Mouse (Mus musculus) naive thymus-derived CD4-positive, alpha-beta T cell, adult 2 months (primary cell): Measurements from ENCODE around the gene Aox1.

Source experiments
- DNase-seq: peaks from one replicate; pipeline ENCODE4 v3.0.0-alpha.2; 2011; ENCODE audit warnings: low read depth

The Aox1 gene

GRCm38 (mm10) chr1:58065606-58066005, 35.9 kb downstream of the Aox1 start:
- no peak for DNase-seq

GRCm38 (mm10) chr1:58069181-58069580, 39.5 kb downstream of the Aox1 start:
- DNase-seq = no peak

GRCm38 (mm10) chr1:58070091-58070490, 40.4 kb downstream of the Aox1 start:
- DNase-seq = no peak

GRCm38 (mm10) chr1:58071006-58071405, 41.3 kb downstream of the Aox1 start:
- no peak for DNase-seq

GRCm38 (mm10) chr1:58071509-58071908, 41.8 kb downstream of the Aox1 start:
- DNase-seq = no peak

GRCm38 (mm10) chr1:58072416-58072815, 42.7 kb downstream of the Aox1 start:
- no peak for DNase-seq

GRCm38 (mm10) chr1:58072991-58073730, 43.4 kb downstream of the Aox1 start:
- DNase-seq = no peak

GRCm38 (mm10) chr1:58074266-58074665, 44.5 kb downstream of the Aox1 start:
- no peak for DNase-seq

GRCm38 (mm10) chr1:58077882-58078281, 48.2 kb downstream of the Aox1 start:
- no peak for DNase-seq

- DNase-seq = no peak
These were observed 48.7 kb downstream of the Aox1 start for GRCm38 (mm10) chr1:58078390-58078789.

- DNase-seq = no peak
These were observed 50.0 kb downstream of the Aox1 start for GRCm38 (mm10) chr1:58079689-58080088.

GRCm38 (mm10) chr1:58080446-58080845, 50.7 kb downstream of the Aox1 start:
- DNase-seq = no peak

- DNase-seq = no peak
These were observed 51.6 kb downstream of the Aox1 start for GRCm38 (mm10) chr1:58081356-58081755.

- no peak for DNase-seq
These were observed 59.6 kb downstream of the Aox1 start for GRCm38 (mm10) chr1:58089316-58089715.

GRCm38 (mm10) chr1:58090191-58090590, 60.5 kb downstream of the Aox1 start:
- DNase-seq = no peak

- DNase-seq = no peak
These were observed 61.5 kb downstream of the Aox1 start for GRCm38 (mm10) chr1:58091213-58091612.

GRCm38 (mm10) chr1:58091992-58092560, 62.3 kb downstream of the Aox1 start:
- DNase-seq = no peak

GRCm38 (mm10) chr1:58097338-58097737, 67.6 kb downstream of the Aox1 start:
- no peak for DNase-seq

GRCm38 (mm10) chr1:58099119-58099518, 69.4 kb downstream of the Aox1 start:
- DNase-seq = no peak

GRCm38 (mm10) chr1:58101531-58102146, 71.9 kb downstream of the Aox1 start:
- DNase-seq = no peak

- DNase-seq = no peak
These were observed 72.8 kb downstream of the Aox1 start for GRCm38 (mm10) chr1:58102494-58102893.

GRCm38 (mm10) chr1:58105685-58106084, 76.0 kb downstream of the Aox1 start:
- DNase-seq = no peak

- DNase-seq = no peak
These were observed 77.3 kb downstream of the Aox1 start for GRCm38 (mm10) chr1:58107066-58107465.
